Mouse (Mus musculus) stomach, postnatal 0 days (tissue): ENCODE results near the gene Gorasp2.

Experiments
- CTCF ChIP-seq: IDR thresholded peaks from 2 replicates; pipeline ENCODE4 v1.5.1; 2016; ENCODE audit warnings: antibody characterized with exemption, low read depth, mild to moderate bottlenecking, moderate library complexity
- EP300 ChIP-seq: optimal IDR thresholded peaks from 2 replicates; pipeline ENCODE3; 2016; ENCODE audit warnings: antibody characterized with exemption

DNA sequence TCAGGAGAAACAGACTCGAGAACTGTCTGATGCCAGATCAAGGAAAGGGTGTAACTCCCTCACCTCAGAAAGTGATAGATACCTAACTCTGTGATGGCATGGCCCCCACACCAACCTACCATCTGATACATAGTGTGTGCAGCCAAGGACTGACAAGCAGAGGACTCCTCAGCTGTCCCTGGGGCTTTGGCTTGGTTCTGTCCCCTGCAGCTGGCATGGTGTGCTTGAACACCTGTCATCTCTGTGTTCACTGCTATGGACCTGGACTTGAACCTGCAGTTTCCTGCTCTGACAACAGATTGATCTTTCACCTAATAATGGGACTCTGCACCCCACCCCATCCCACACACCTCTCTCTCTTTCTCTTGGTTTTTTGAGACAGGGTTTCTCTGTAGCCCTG is 29.0 kb upstream of the Gorasp2 start:
- TF ChIP-seq CTCF (no peak), EP300 (no peak)
